Mouse (Mus musculus) bone marrow, adult 2 months (tissue): ENCODE measurements around the gene Cd3e.

ENCODE experiments used
- CTCF ChIP-seq: fragments of 200-500 bp; IDR thresholded peaks from 2 replicates; pipeline ENCODE4 v1.5.1; 2011; ENCODE audit warnings: low read length, control low read depth; ENCODE audit not compliant: control insufficient read depth, insufficient read depth
- POLR2A ChIP-seq: fragments of 200-500 bp; IDR thresholded peaks from 2 replicates; pipeline ENCODE4 v1.6.1; 2011; ENCODE audit warnings: low read depth, mild to moderate bottlenecking, control low read depth, low read length, borderline replicate concordance; ENCODE audit not compliant: control insufficient read depth

- TF ChIP-seq CTCF: no peak
- no peak for TF ChIP-seq POLR2A
These were observed 40.0 kb downstream of the Cd3e start for GRCm38 (mm10) chr9:44969450-44969849.
